Mouse (Mus musculus): ENCODE results near the gene Strap. TPM values are rescaled to one million over a fixed set of nuclear protein-coding genes. Genes with fewer than 3 reads are reported as not detected.

The Strap gene
- polyA plus RNA-seq, 1 experiment from 2014 or later = 161 TPM

DNA sequence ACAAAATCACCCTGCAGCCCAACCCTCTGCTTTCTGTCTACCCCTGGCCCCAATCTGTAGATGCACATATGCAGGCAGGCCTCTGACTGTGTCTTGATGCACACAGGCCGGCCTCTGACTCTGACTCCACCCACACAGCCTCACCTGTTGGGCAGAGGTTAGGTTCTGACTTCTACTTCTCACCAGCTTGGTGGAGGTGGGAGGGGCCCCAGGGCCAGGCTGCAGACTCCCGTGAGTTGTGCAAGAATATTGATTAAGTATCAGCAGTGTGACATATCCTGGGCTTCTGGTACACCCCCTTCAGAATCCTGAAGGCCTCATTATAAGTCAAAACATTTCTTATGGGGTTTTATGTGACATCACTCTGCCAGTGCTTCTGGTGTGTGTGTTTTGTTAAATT is 54.8 kb downstream of the Strap start:
- Histone ChIP-seq H3K4me3 (no peak overlapping the region), H3K36me3 (no peaks in the 10 kb centered on the region), H3K9me3 (no peaks in the 10 kb centered on the region), H3K4me1 (no peaks in the 10 kb centered on the region), H3K9ac (no peak overlapping the region), H3K27me3 (no peaks in the 10 kb centered on the region), H3K27ac (no peak overlapping the region), H3K4me2 (no peak overlapping the region)
- WGBS = 47% methylated on average over 2 of the region's 2 CpGs
- ATAC-seq (ENCODE audit: borderline replicate concordance, extremely low read depth, low FRiP score, low TSS enrichment) = no peak

DNA sequence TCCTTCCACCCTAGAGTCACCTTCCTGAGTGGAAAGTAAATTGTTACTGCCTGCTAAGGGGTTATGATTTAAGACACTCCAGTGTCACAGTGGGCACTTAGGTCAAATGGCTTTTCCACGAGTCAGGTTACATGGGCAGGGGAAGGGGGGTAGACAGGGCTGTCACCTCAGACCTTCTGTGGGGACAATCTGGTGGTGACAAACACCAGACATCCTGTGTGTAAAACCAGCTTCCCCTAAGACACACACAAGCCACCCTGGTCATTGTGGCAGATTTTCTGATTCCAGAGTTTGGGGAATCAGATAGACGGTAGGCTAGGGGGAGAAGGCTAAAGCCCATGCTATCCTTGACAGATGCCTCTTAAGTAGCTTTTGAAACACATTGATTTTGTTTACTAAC is 60.6 kb downstream of the Strap start:
- WGBS = 34% methylated on average over 2 of the region's 2 CpGs
- Histone ChIP-seq H3K27me3 (no peaks in the 10 kb centered on the region), H3K4me1 (no peaks in the 10 kb centered on the region), H3K36me3 (peaks cover 6% of the 10 kb centered on the region; the same call in 1 of the 2 replicates), H3K27ac (no peak overlapping the region), H3K4me2 (no peak overlapping the region), H3K4me3 (no peak overlapping the region), H3K9me3 (0 out of 2 replicates have a peak, but pooled peaks cover 7% of the 10 kb centered on the region), H3K9ac (no peak overlapping the region)
- ATAC-seq (ENCODE audit: borderline replicate concordance, extremely low read depth, low FRiP score, low TSS enrichment) = no peak

DNA sequence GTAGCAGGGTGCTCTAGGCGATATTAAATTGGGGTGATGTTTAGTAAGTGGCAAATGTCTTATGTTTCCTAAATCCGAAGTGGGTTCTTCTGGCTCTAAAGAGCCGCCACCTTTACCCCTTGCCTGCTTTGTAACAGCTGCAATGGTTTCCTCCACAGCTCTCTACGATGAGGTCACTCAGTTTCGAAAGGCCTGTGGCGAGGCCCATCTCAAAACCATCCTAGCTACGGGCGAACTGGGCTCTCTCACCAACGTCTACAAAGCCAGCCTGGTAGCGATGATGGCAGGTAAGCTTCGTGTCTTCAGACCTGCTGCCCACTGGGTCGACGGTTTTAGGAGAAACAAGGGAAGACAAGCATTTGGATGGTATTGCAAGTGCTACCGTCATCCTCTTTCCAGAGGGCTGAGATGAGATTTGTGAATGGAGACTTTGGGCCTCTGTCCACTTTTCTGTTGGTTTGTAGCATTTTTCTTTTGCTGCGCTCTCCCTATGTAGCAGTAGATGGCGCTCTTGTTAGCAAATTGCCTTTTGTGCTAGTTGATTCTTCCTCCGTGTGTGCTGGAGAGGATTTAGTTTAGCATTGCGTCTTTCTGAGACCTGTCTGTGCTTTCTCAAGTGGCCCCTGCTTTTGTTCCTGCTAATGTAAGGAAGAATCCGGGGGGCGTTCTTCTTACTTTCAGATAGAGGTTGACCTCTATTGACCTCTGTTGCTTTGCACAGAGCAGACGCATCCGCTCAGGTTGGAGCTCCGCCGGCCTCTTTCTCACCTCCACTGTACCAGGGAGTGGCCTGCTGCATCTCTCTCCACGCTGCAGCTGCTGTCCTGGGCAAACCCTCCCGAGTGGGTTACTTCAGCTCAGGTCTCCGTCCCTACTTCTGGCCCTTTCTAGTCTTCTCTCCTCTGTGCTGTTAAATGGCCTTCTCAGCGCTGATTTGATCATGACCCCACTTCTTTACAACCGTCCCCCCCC is 62.0 kb downstream of the Strap start:
- Histone ChIP-seq H3K4me3 (no peak overlapping the region), H3K9ac (no peak overlapping the region), H3K9me3 (peaks cover 9% of the 10 kb centered on the region; the same call in 1 of the 2 replicates), H3K36me3 (peaks cover 6% of the 10 kb centered on the region; the same call in 1 of the 2 replicates), H3K27me3 (no peaks in the 10 kb centered on the region), H3K27ac (no peak overlapping the region), H3K4me2 (no peak overlapping the region), H3K4me1 (no peaks in the 10 kb centered on the region)
- ATAC-seq (ENCODE audit: borderline replicate concordance, extremely low read depth, low FRiP score, low TSS enrichment) = 0 out of 2 replicates have a peak, but pooled peaks have one; percentile 15
- WGBS = 68% methylated on average over 28 of the region's 29 CpGs

DNA sequence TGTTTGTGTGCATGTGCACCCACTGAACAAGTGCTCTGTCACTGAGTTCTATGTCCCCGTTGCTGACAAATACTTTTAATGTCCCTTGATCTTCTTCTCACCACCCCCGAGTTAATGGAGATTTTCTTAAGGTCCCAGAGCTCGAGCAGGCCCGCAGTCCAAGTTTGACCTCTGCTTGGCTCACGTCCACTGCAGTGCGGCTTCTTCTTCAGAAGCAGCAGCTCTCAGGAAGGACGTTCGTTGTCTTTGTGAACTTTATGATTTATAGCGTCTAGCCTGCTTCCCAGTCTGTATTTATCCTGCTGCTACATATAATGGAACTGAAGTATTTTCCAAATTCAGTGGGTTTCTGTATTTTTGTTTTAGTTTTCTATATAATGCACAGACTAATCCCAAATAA is 64.4 kb downstream of the Strap start:
- peaks cover 6% of the 10 kb centered on the region; the same call in 1 of the 2 replicates for H3K36me3 ChIP-seq
- H3K4me1 ChIP-seq = no peaks in the 10 kb centered on the region
- H3K9ac ChIP-seq = no peak overlapping the region
- 53% methylated on average over 9 of the region's 9 CpGs for WGBS
- H3K4me3 ChIP-seq = no peak overlapping the region
- no peaks in the 10 kb centered on the region for H3K27me3 ChIP-seq
- ATAC-seq (ENCODE audit: borderline replicate concordance, extremely low read depth, low FRiP score, low TSS enrichment) = no peak
- H3K9me3 ChIP-seq = peaks cover 9% of the 10 kb centered on the region; the same call in 1 of the 2 replicates
- no peak overlapping the region for H3K27ac ChIP-seq
- no peak overlapping the region for H3K4me2 ChIP-seq

Other genes starting within 250 kb of the Strap start
- 24.5 and 26.0 TPM in 2 replicates for gene Eps8, start 80.2 kb upstream of the Strap start, polyA plus RNA-seq (2015; fragmentation: Nextera tagmentation; extraction: Ambion mirVana)
- 63.4 and 70.7 TPM in 2 replicates for gene Dera, start 19.5 kb downstream of the Strap start, polyA plus RNA-seq (2015; fragmentation: Nextera tagmentation; extraction: Ambion mirVana)